Mouse (Mus musculus): ENCODE measurements around the gene Dhrs3. TPM values are rescaled to one million over a fixed set of nuclear protein-coding genes. Genes with fewer than 3 reads are reported as not detected.

Dhrs3 gene
- polyA plus RNA-seq, 1 experiment from 2014 or later: 33.9 TPM

DNA sequence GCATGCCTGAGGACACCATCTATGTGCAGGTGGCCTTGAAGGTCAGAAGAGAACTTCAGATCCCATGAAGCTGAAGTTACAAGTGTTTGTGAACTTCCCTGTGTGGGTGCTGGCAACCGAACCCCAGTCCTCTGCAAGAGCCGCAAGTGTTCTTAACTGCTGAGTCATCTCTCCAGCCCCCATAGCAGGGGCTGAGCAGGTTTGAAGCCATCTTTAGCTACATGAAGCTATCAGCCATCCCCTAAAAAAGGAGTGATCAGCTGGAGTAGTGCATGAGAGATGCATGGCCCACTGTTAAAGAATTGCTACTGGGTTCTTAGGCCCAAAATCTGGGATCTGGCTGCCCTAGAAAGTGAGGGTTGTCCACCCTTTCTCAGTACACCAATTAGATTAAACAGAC lies 6.1 kb downstream of the Dhrs3 start:
- Histone ChIP-seq H3K9me3 (replicated peaks) (0 out of 2 replicates have a peak, but pooled peaks cover 3% of the 10 kb centered on the region), H3K36me3 (peaks cover 11% of the 10 kb centered on the region), H3K9ac (no peak overlapping the region), H3K4me2 (no peak overlapping the region), H3K27me3 (replicated peaks) (peaks cover 26% of the 10 kb centered on the region), H3K27ac (no peak overlapping the region), H3K4me3 (no peak overlapping the region), H3K4me1 (peaks cover 78% of the 10 kb centered on the region)
- 86% methylated on average over 2 of the region's 2 CpGs for WGBS (ENCODE audit: insufficient replicate concordance)
- no peak for ATAC-seq

DNA sequence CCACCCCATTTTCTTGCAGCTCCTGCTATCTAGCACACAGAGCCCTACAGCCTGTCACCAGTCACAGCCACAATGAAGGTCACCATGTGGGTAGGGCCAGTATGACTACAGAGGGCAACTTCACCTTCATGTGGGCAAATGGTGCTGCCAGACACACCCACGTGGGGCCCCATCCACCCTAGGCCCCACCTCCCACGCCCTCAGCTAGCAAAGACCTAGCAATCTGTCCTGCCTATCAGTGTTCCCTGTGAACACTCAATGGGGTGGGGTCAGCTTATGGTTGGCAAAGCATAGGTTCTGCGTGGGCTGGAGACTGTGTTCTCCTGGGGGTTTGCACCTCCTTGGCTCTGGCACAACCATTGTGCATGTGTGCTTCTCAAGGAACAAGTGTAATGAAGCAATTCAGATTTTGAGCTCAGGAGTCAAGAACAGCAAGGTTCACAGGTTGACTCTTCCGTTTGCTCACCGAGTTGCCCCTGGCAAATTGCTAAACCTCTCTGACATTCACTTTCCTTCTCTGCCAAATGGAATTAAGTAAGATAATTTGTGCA lies 9.0 kb downstream of the Dhrs3 start:
- H3K4me3 ChIP-seq: no peak overlapping the region
- 43% methylated on average over 5 of the region's 5 CpGs for WGBS (ENCODE audit: insufficient replicate concordance)
- 0 out of 2 replicates have a peak overlapping the region, but pooled peaks have one; percentile 17 for H3K27ac ChIP-seq
- H3K9me3 ChIP-seq (replicated peaks): no peaks in the 10 kb centered on the region
- H3K36me3 ChIP-seq: peaks cover 11% of the 10 kb centered on the region
- no peak overlapping the region for H3K9ac ChIP-seq
- H3K27me3 ChIP-seq (replicated peaks): no peaks in the 10 kb centered on the region
- ATAC-seq: peak; percentile 65
- peaks cover 87% of the 10 kb centered on the region for H3K4me1 ChIP-seq
- peak overlapping the region; percentile 37 for H3K4me2 ChIP-seq

DNA sequence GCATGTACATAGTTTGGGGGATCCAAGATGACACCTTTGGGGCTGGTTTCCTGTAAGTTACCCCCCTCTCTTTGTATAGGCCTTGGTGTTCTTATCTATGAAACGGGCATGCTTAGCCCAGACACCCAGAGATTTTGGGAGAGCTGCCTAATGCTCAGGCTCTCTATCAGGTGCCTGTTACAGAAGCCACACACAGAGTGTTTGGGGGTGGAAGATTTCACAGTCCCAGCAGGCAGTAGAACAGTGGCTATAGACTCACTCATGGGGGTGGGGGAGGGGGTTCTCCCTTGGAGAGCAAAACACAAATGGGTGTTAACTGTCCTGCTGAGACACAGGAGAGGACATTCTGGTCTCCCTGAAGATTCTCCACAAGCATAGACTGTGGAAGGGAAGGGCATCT lies 10.5 kb downstream of the Dhrs3 start:
- peaks cover 87% of the 10 kb centered on the region for H3K4me1 ChIP-seq
- no peaks in the 10 kb centered on the region for H3K9me3 ChIP-seq (replicated peaks)
- 4% methylated on average over 1 of the region's 1 CpGs for WGBS (ENCODE audit: insufficient replicate concordance)
- no peaks in the 10 kb centered on the region for H3K27me3 ChIP-seq (replicated peaks)
- no peak overlapping the region for H3K4me2 ChIP-seq
- H3K27ac ChIP-seq: peak overlapping the region; percentile 31
- no peak overlapping the region for H3K4me3 ChIP-seq
- ATAC-seq: no peak
- no peak overlapping the region for H3K9ac ChIP-seq
- H3K36me3 ChIP-seq: peaks cover 11% of the 10 kb centered on the region

DNA sequence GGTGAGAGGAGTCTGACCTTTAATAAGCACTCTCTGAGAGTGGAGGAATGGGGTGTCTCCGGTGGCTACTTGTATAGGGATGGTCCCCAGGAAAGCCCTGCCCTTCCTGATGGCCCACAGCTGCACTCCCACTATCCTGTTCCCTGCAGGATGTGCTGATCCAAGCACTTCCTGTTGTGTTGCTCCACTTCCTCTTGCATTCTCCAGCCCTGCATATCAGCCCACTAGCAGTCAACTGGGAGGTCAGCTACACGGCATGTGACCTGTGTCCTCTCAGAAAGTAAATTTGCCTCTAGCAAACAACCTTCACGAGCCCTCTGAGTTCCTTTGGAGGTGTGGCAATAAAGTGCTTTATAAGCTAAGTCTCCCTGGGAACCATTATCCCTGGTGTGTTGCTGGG lies 11.3 kb downstream of the Dhrs3 start:
- WGBS (ENCODE audit: insufficient replicate concordance): 17% methylated on average over 3 of the region's 3 CpGs
- ATAC-seq: peak; percentile 46
- Histone ChIP-seq H3K9ac (no peak overlapping the region), H3K4me1 (peaks cover 92% of the 10 kb centered on the region), H3K4me3 (no peak overlapping the region), H3K27ac (0 out of 2 replicates have a peak overlapping the region, but pooled peaks have one; percentile 12), H3K9me3 (replicated peaks) (no peaks in the 10 kb centered on the region), H3K27me3 (replicated peaks) (no peaks in the 10 kb centered on the region), H3K4me2 (no peak overlapping the region), H3K36me3 (peaks cover 7% of the 10 kb centered on the region)

DNA sequence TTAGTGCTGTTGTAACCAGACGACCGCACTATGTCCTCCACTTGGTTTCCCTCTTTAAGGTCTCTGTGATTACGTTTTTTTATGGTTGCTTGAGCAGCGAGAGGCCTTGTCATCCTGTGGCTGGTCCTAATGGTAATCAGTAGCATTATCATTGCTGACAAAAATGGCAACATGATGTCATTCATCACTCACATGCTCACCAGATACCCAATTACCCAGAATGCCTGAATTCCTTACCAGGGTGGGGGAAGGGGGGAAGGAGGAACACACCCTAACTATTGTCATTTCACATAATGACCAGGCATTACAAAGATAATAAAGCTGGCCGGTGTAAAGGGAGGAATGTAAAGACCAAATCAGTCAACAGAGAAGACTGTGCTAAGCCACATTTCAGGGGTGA lies 12.5 kb downstream of the Dhrs3 start:
- 54% methylated on average over 5 of the region's 5 CpGs for WGBS (ENCODE audit: insufficient replicate concordance)
- Histone ChIP-seq H3K27me3 (replicated peaks) (no peaks in the 10 kb centered on the region), H3K27ac (no peak overlapping the region), H3K4me2 (no peak overlapping the region), H3K36me3 (0 out of 2 replicates have a peak, but pooled peaks cover 2% of the 10 kb centered on the region), H3K9me3 (replicated peaks) (no peaks in the 10 kb centered on the region), H3K4me1 (peaks cover 89% of the 10 kb centered on the region), H3K4me3 (no peak overlapping the region), H3K9ac (no peak overlapping the region)
- no peak for ATAC-seq

DNA sequence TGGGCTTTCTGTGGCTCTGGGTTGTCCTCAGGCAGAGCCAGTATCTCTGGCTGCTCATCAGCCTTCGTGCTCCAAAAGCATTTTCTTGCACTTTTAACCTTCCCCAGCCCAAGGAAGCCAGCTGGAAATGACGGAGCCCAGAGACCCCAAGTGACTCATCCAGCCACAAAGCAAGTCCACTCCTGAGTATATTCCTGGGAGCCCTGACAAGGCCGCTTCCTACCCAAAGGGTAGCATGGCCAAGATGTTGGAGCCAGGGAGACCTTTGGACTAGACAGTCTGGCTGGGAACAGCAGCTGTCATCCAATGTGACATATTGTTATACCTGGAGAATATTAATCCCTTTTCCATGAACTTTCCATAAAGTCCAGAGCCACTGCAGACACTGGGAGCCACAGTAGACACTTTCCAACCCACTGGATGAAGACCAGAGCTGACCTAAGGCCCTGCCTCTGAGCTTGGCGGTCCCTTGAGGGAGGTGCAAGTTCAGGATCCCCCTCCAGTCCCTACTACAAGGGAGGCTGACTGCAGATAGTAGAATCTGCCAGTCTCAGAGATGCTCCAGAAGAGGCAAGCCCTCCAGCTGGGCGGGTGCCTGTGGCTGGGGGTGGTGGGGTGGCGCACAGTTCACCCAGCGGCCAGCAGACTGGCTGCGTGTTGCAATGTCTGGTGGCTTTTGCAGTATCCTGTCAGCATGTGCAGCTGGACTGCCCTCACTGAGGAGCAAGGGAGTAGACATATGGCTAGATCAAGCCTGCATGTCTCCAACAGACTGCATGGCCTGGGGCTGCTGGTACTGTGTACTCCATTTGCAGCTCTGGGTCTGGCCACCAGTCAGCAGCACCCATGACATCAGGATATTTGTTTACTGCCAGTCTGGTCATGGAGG lies 13.6 kb downstream of the Dhrs3 start:
- peak; percentile 56 for ATAC-seq
- 30% methylated on average over 8 of the region's 8 CpGs for WGBS (ENCODE audit: insufficient replicate concordance)
- Histone ChIP-seq H3K27me3 (replicated peaks) (no peaks in the 10 kb centered on the region), H3K4me3 (no peak overlapping the region), H3K36me3 (no peaks in the 10 kb centered on the region), H3K9ac (0 out of 2 replicates have a peak overlapping the region, but pooled peaks have one; percentile 4), H3K4me2 (no peak overlapping the region), H3K4me1 (peaks cover 78% of the 10 kb centered on the region), H3K9me3 (replicated peaks) (no peaks in the 10 kb centered on the region), H3K27ac (peak overlapping the region; percentile 41)

DNA sequence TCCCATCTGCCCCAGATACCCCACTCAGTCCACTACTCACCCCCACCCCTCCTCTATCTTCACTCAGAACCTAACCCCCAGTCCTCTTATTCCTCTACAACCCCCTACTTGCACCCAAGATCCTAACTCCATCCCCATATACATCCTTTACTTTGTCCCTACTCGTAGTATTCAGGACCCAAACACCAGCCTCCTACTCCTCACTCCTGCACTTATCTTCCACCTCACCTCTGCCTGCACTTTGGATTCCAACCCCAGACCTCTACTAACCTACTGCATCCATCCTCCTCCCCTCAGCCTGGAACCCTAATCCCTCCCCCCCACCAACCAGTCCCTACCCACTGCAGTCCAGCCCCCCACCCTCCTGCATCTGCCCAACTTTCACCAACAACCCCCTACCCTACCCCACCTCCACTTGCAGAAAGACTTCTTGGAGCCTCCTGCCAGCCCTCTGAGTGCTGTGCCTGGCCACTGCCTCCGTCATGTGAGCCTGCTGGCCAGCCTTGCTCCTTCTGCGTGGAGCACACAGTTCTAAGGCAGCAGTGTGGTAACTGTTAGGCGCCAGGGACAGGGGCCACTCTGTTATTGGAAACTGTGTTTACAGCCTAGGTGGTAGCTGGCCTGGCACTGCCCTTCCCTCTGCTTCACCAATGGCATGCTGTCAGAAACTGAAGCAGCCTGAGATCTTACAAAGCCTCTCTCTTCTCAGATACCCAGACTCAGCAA lies 14.5 kb downstream of the Dhrs3 start:
- H3K27ac ChIP-seq: no peak overlapping the region
- 34% methylated on average over 4 of the region's 4 CpGs for WGBS (ENCODE audit: insufficient replicate concordance)
- H3K9ac ChIP-seq: 0 out of 2 replicates have a peak overlapping the region, but pooled peaks have one; percentile 4
- no peak for ATAC-seq
- H3K9me3 ChIP-seq (replicated peaks): no peaks in the 10 kb centered on the region
- no peaks in the 10 kb centered on the region for H3K36me3 ChIP-seq
- H3K27me3 ChIP-seq (replicated peaks): no peaks in the 10 kb centered on the region
- H3K4me3 ChIP-seq: no peak overlapping the region
- no peak overlapping the region for H3K4me2 ChIP-seq
- peaks cover 69% of the 10 kb centered on the region for H3K4me1 ChIP-seq

DNA sequence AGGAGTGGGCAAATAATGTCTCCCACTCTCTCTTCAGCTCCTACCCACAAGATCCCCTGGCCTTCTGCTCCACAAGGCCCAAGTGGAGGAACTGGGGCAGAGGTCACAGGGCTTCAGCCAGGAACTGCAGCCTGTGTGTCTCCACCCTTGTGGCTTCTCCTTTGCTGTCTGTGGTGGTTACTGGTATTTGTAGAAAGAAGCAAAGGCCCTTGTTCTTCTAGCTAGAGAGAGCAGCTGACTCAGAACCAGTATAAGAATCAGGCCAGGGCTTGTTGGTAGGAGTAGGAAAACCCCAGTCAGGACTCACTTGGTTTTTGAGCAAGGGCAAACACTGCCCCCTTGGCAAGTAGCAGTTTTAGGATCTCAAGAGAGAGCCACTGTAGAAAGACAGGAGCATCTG lies 16.2 kb downstream of the Dhrs3 start:
- no peak overlapping the region for H3K4me3 ChIP-seq
- H3K4me1 ChIP-seq: peaks cover 59% of the 10 kb centered on the region
- ATAC-seq: no peak
- no peak overlapping the region for H3K9ac ChIP-seq
- H3K4me2 ChIP-seq: no peak overlapping the region
- no peaks in the 10 kb centered on the region for H3K36me3 ChIP-seq
- no peaks in the 10 kb centered on the region for H3K9me3 ChIP-seq (replicated peaks)
- H3K27ac ChIP-seq: no peak overlapping the region
- no peaks in the 10 kb centered on the region for H3K27me3 ChIP-seq (replicated peaks)

DNA sequence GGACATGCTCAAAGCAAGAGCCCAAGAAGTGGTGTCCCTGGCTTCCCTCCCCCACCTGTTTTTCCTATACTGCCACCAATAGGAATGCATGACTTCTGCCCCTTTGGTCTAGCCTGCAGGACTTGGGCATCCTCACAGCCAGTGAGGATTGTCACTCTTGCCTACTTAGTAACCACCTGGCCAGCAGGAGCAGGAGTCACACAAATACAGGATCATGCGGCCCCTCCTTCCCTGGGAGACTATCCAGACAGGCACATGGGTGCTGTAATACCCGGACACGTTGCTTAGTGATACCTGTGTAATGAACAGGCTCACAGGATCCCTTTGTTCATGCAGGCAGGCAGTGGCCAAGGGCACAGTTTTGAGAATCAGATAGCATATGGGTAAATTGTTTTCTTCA lies 17.7 kb downstream of the Dhrs3 start:
- H3K4me1 ChIP-seq: peaks cover 46% of the 10 kb centered on the region
- H3K27me3 ChIP-seq (replicated peaks): no peaks in the 10 kb centered on the region
- H3K9ac ChIP-seq: no peak overlapping the region
- H3K9me3 ChIP-seq (replicated peaks): no peaks in the 10 kb centered on the region
- no peak for ATAC-seq
- no peaks in the 10 kb centered on the region for H3K36me3 ChIP-seq
- WGBS (ENCODE audit: insufficient replicate concordance): 73% methylated on average over 3 of the region's 3 CpGs
- no peak overlapping the region for H3K27ac ChIP-seq
- no peak overlapping the region for H3K4me2 ChIP-seq
- H3K4me3 ChIP-seq: no peak overlapping the region

DNA sequence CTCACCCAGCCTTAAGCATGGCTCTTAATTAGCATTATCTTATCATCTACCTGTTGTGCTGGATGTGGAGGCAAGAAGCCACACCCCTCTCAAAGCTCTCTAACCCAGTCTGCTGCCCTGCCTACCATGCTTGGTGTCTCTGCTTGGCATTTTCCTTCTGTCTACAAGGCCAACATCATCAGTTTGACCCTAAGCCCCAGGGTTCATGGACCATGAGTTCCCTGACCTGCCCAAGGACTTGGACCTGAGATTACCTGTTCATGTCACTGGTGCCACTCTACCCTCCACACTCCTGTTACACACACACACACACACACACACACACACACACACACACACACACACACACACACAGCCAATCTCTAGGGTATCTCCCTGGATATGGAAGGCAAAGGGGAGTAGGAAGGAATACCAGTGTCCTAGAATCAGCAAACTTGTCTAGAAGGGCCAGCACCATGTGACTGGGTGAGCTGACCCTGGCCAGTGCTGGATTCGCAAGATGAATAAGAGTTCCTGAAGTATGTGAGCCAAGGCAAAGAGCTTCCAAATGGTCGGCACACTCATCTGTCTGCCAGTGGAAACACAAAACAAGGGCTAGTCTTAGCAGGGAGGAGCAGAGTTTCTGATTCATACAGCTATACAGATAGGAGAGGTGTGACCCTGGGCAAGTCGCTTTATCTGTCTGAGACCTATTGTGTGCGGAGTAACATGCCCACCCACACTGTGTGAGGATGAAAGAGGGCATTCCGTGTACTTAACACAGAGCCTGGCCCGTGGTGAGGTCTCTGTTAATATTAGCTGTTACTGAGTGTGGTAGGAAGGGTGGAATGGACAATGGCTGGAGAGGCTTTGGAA lies 20.9 kb downstream of the Dhrs3 start:
- Histone ChIP-seq H3K9me3 (replicated peaks) (no peaks in the 10 kb centered on the region), H3K4me2 (no peak overlapping the region), H3K4me3 (no peak overlapping the region), H3K27me3 (replicated peaks) (no peaks in the 10 kb centered on the region), H3K4me1 (peaks cover 14% of the 10 kb centered on the region), H3K36me3 (peaks cover 5% of the 10 kb centered on the region), H3K9ac (no peak overlapping the region), H3K27ac (no peak overlapping the region)
- peak; percentile 36; the same call in 1 of the 2 replicates for ATAC-seq
- WGBS (ENCODE audit: insufficient replicate concordance): 52% methylated on average over 6 of the region's 6 CpGs

DNA sequence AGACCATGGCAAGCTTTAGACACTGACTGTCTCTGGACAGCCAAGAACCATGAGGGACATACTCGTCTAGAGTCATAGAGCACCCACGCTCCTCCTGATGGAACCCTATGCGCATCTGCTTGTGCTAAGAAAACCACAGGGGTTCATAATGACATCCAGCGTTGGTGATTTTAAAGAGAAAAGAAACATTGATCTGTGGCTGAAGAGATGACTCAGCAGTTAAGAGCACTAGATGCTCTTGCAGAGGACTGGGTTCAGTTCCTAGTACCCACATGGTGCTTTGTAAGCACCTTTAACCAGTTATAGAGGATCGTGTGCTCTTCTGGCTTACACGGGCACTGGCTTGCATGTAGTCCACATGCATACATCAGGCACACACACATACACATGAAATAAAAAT lies 23.9 kb downstream of the Dhrs3 start:
- H3K4me2 ChIP-seq: no peak overlapping the region
- no peaks in the 10 kb centered on the region for H3K9me3 ChIP-seq (replicated peaks)
- WGBS (ENCODE audit: insufficient replicate concordance): 65% methylated on average over 6 of the region's 6 CpGs
- H3K27me3 ChIP-seq (replicated peaks): no peaks in the 10 kb centered on the region
- no peak overlapping the region for H3K27ac ChIP-seq
- H3K36me3 ChIP-seq: peaks cover 33% of the 10 kb centered on the region
- H3K9ac ChIP-seq: no peak overlapping the region
- H3K4me1 ChIP-seq: peaks cover 9% of the 10 kb centered on the region
- no peak for ATAC-seq
- no peak overlapping the region for H3K4me3 ChIP-seq

All from liver, embryonic 12.5 days (tissue).